Mouse (Mus musculus) Patski (cell line): Measurements from ENCODE around the gene Fgd5. TPM values are rescaled to one million over a fixed set of nuclear protein-coding genes. Genes with fewer than 3 reads are reported as not detected.

Source experiments
- ATAC-seq: fragments of 100-300 bp; one replicate; pipeline ENCODE4 v1.8.0; 2021
- CTCF ChIA-PET: fragments of 350-600 bp; sonication (Branson Sonifier 250); formaldehyde crosslinking; loops from one replicate; lab custom pipeline; 2022; ENCODE audit warnings: inconsistent platforms; lab: Charles Lee
- POLR2A ChIA-PET: fragments of 350-600 bp; sonication (Branson Sonifier 250); formaldehyde crosslinking; loops from one replicate; lab custom pipeline; 2022; ENCODE audit warnings: antibody characterized with exemption, inconsistent platforms; lab: Charles Lee
- DNase-seq: peaks from one replicate; pipeline ENCODE4 v3.0.0-alpha.2; 2011; ENCODE audit warnings: low read depth, low spot score
- H3K27me3 ChIP-seq: fragments of 371-371 bp; one replicate; pipeline ENCODE4 v1.5.1; 2021
- CTCF ChIP-seq: fragments of 100-300 bp; IDR thresholded peaks from one replicate; pipeline ENCODE4 v1.5.1; 2021
- in situ Hi-C: fragments of 300-500 bp; cut with MboI; formaldehyde crosslinking; loops from 3 replicates; pipeline ENCODE4 v1.11.1; 2018; ENCODE audit warnings: low pct_unique_long_range_greater_than_20kb, mixed read lengths
- polyA plus RNA-seq: library from polyadenylated mRNA; unstranded; gene quantifications from one replicate; pipeline ENCODE4 v1.2.3, GENCODE M21; 2021

Fgd5 gene
- polyA plus RNA-seq, 1 experiment from 2014 or later, result 0.06 TPM

DNA sequence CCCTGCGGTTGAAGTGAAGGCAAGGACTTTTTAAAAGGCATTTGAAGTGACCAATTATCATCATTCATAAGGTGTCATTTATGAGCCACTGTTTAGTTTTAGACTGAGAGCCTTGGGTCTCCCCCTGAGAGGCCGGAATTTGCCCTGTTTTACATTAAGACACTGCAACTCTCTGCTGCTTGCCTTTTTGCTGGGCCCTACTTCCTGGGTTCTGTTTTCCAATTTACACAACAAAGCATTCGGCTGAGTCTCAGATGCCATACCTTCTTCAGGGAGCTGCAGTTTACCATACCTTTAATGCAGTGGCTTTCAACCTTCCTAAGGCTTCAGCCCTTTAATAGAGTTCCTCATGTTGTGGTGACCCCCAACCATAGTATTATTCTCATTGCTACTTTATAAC, 26.1 kb downstream of the Fgd5 start:
- no peak for TF ChIP-seq CTCF
- POLR2A ChIA-PET, result no interaction called here
- no peaks in the 10 kb centered on the region for H3K27me3 ChIP-seq
- CTCF ChIA-PET, result no interaction called here
- in situ Hi-C loops, result no loop called here
- DNase-seq, result no peak
- no peak for ATAC-seq

DNA sequence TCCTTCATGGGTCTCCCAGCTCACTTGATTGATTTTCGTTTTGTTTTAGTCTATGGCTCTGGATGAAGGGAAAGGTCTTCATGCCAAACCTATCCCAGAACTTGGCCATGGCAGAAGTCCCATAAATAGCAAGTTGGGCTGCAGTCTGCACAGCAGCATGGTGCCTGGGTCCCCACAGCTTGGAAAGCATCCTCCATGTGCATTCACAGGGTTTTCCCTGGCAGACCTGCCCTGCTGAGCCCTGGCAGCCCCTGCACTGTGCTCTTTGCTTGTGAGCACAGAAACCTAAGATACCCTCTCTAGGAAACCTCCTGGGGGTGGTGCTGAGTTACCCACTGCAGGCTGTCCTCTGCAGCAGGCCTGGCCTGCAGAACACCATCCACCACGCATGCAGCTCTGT, 32.2 kb downstream of the Fgd5 start:
- H3K27me3 ChIP-seq, result no peaks in the 10 kb centered on the region
- ATAC-seq, result no peak
- TF ChIP-seq CTCF, result no peak
- POLR2A ChIA-PET, result no interaction called here
- CTCF ChIA-PET, result no interaction called here
- in situ Hi-C loops, result no loop called here
- no peak for DNase-seq

DNA sequence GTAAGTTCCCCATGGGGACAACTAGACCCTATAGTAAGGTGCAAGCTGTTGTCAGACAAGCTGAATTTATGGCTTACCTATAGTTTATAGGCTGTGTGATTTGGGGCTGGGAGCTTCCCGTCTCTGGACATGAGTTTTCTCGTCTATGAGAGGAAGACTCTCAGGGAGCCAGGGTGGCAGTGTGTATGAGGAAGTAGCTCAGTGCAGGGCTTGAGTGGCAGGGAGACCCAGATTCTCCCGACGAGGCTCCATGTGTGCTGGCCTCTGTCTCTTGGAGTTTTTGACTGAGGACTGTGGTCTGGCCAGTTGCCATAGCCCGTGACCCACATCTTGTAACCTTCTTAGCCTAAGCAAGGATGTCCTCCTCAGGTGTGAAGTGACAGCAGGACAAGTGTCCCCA, 33.7 kb downstream of the Fgd5 start:
- ChIA-PET POLR2A (interaction anchor here (1.2 kb wide), 1 partner anchor 9 kb away, joined by 3 read pairs; no protein-coding TSS in a partner anchor), CTCF (no interaction called here)
- no peak for TF ChIP-seq CTCF
- in situ Hi-C loops, result no loop called here
- H3K27me3 ChIP-seq, result no peaks in the 10 kb centered on the region
- DNase-seq (no peak), ATAC-seq (no peak)

DNA sequence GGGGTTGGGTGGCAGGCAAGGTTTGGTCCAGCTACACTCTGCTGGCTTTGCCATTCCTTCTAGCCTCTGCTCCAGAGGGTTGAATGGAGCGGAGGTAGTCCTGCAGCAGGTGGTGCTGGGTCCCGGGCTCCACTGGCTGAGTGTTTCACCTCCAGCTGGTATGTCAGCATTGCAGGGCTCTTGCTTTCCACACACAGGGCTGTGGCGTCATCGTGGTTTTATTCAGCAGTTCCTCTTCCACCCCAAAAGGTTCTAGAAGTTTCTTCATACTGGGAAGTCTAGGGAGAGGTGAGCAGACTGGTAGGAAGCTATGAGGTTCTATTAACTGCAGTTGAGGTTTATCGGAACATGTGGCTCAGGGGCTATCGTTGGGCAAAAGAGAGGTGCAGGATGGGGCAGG, 34.4 kb downstream of the Fgd5 start:
- no peak for TF ChIP-seq CTCF
- ChIA-PET CTCF (no interaction called here), POLR2A (no interaction called here)
- ATAC-seq (no peak), DNase-seq (no peak)
- H3K27me3 ChIP-seq, result no peaks in the 10 kb centered on the region
- in situ Hi-C loops, result no loop called here

DNA sequence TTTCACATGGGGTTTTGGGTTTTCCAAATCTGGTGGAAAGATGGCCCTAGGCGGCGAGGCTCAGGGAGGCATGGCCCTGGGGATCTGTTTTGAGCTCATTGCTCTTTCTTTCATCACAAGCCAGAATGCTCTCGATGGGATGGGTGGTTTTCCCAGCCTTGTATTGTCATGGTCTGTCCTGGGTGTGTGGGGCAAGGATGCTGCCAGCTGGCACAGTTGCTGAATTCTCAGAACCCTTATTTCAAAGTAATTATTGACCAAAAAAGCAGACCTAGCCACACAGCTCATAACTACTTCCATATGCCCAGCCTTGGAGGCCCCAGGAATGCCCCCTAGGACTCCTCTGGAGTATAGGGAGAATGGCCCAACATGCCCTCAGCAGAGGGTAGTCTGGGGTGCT, 34.9 kb downstream of the Fgd5 start:
- in situ Hi-C loops, result no loop called here
- DNase-seq (no peak), ATAC-seq (no peak)
- no peaks in the 10 kb centered on the region for H3K27me3 ChIP-seq
- ChIA-PET CTCF (no interaction called here), POLR2A (no interaction called here)
- TF ChIP-seq CTCF, result no peak

DNA sequence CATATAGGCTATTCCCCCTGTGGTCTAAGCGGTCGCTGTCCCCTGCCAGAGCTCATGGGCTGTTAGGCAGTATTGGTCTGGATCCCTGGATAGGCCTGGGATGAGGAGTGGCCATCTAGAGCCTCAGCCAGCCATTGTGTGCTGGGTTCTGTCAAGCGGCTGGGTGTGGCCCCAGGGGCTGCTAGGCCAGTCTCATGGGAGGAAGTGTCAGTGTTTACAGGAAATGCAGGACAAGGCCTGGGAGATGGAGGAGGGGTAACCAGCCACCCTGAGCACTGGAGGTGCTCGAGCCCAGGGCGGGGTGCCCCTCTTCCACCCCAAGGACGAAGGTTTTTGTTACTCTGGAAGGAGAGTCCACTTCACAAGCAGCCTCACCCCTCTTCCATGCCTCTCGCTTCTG, 36.3 kb downstream of the Fgd5 start:
- DNase-seq, result no peak
- no peak for TF ChIP-seq CTCF
- in situ Hi-C loops, result no loop called here
- H3K27me3 ChIP-seq, result no peaks in the 10 kb centered on the region
- CTCF ChIA-PET, result no interaction called here
- POLR2A ChIA-PET, result interaction anchor here (0.5 kb wide), 1 partner anchor 195 kb away, joined by 3 read pairs; no protein-coding TSS in a partner anchor
- no peak for ATAC-seq

DNA sequence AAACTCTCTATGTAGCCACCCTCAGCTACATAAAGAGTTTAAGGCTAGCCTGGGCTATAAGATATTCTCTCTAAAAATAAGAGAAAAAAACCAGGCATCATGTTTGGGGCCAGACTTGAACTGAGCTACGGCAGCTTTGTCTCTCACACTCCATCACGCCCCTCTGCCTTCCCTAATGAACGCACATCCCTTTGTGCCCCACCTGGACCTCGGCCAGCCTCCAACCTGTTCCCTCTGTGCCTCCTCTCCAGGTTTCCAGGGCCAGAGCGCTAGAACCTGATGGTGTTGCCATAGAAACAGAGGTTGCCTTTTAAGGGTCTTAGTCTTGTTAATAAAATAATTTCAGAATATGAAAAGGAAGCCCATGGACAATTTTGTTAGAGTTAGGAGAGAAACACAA, 37.2 kb downstream of the Fgd5 start:
- ATAC-seq, result no peak
- in situ Hi-C loops, result no loop called here
- POLR2A ChIA-PET, result no interaction called here
- CTCF ChIA-PET, result no interaction called here
- TF ChIP-seq CTCF, result no peak
- no peaks in the 10 kb centered on the region for H3K27me3 ChIP-seq
- DNase-seq, result no peak

DNA sequence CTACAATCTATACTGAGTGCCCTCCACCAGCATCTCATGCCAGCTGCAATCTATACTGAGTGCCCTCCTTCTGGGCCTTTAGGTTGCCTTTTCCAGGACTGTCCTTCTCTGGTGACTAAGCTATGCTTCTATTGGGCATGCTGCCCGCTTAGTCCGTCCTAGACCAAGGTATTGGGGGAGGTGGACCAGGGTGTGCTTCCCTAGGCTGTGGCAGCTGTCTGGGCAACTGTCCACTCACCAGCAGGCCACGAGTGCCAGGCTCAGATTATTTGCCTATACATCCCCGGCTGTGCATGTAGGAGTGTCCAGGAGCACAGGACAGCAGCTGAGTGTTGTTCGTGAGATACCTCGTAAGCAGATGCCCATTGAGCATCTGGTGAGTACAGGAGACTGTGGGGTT, 38.1 kb downstream of the Fgd5 start:
- ChIA-PET CTCF (no interaction called here), POLR2A (no interaction called here)
- H3K27me3 ChIP-seq, result no peaks in the 10 kb centered on the region
- in situ Hi-C loops, result no loop called here
- TF ChIP-seq CTCF, result no peak
- ATAC-seq (no peak), DNase-seq (peak; percentile 22)

DNA sequence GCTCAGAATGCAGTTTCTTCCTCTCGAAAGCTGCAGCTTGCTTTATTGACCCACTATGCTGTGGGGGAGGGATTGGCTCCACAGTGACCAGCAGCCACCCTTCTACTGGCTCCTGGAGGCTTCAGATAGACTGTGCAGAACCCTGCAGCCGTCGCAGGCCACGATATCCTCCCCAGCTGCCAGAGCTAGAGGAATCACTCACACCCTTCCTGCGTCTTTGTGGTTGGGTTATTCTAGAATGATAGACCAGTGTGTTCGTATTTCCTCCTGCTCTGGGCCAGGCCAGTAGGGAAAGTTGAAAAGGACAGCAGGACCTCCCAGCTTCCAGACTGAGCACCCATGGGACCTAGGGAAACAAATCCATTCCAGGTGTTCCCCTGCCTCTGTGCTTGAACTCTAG, 39.7 kb downstream of the Fgd5 start:
- DNase-seq (no peak), ATAC-seq (no peak)
- ChIA-PET CTCF (no interaction called here), POLR2A (no interaction called here)
- no peaks in the 10 kb centered on the region for H3K27me3 ChIP-seq
- no peak for TF ChIP-seq CTCF
- in situ Hi-C loops, result no loop called here

DNA sequence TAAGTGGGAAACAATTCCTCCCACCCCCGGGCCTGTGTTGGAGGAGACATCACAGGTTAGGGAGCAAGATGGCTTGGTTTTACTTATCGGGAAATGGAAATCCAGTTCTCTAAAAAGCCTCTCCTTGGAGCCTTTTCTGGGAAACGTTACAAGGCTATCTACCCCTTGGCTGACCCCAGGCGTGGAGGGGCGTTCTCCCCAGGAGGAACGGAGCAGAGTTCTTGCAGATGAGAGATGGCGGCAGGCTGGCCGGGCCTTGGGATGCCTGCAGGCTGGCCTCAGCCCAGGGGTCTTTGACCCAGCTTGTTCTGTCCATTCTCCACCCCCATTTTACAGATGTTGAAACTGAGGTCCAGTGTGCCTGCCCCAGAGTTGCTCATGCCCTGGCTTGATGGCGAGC, 42.4 kb downstream of the Fgd5 start:
- DNase-seq (no peak), ATAC-seq (no peak)
- in situ Hi-C loops, result no loop called here
- no peaks in the 10 kb centered on the region for H3K27me3 ChIP-seq
- TF ChIP-seq CTCF, result no peak
- POLR2A ChIA-PET, result no interaction called here
- CTCF ChIA-PET, result no interaction called here

DNA sequence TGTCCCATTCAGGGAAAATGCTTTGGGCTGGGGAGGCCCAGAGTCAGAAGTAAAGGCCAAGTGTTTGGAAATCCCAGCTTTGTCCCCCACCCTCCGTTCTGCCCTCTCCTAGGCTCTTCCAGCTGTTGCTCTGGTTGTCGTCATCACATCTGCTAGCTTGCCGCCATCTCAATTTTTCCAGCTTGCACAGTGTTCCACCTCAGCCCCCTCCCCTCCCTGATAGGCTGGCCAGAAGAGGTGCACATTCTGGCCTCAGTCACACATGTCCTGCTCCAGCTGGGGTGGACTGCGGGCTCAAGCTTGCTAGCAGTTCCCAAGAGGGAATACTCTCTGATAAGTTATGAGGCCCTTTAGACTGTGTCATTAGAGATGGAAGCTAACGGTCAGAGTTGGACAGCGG, 42.8 kb downstream of the Fgd5 start:
- ATAC-seq (no peak), DNase-seq (no peak)
- in situ Hi-C loops, result no loop called here
- ChIA-PET POLR2A (no interaction called here), CTCF (no interaction called here)
- no peaks in the 10 kb centered on the region for H3K27me3 ChIP-seq
- no peak for TF ChIP-seq CTCF

DNA sequence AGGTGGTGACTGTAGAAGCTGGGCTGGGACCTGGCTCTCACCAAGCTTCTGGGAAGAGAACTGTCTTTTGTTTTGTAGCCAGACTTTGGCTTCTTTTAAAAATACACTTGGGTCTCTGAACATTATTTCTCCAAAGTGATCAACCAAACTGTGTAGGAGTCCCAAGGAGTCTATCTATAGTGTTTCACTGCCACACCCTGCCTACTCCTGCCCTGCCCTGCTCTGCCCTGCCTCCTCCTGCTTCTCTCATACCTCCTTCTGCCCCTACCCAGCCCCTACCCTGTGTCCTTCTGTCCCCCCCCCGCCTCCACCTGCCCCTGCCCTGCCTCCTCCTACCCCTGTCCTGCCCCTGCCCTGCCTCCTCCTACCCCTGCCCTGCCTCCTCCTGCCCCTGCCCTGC, 46.6 kb downstream of the Fgd5 start:
- ATAC-seq (no peak), DNase-seq (no peak)
- in situ Hi-C loops, result no loop called here
- TF ChIP-seq CTCF, result no peak
- no peaks in the 10 kb centered on the region for H3K27me3 ChIP-seq
- POLR2A ChIA-PET, result no interaction called here
- CTCF ChIA-PET, result no interaction called here
